Mouse (Mus musculus): ENCODE data around the gene Six5.

- TF ChIP-seq GATA1 (IDR thresholded peaks at IDR 0.05; ENCODE audit: low read length) (no peak), TAL1 (IDR thresholded peaks at IDR 0.05; ENCODE audit: low read length) (no peak)
Observed at GRCm38 (mm10) chr7:19086760-19087159, 7.6 kb upstream of the Six5 start.
